Mouse (Mus musculus): Measurements from ENCODE around the gene Rab40b. TPM values are rescaled to one million over a fixed set of nuclear protein-coding genes. Genes with fewer than 3 reads are reported as not detected.

Gene Rab40b
- polyA plus RNA-seq, 1 experiment from 2014 or later = 3.4 TPM

- Histone ChIP-seq H3K36me3 (ENCODE audit: control insufficient read depth, insufficient read depth, low read length) (no peaks in the 10 kb centered on the region), H3K4me3 (ENCODE audit: low read depth, low read length) (no peak overlapping the region), H3K9me3 (replicated peaks; ENCODE audit: control insufficient read depth, low read length) (no peaks in the 10 kb centered on the region; the same call in 1 of the 2 replicates), H3K4me2 (no peak overlapping the region), H3K27ac (ENCODE audit: low read depth, low read length) (no peak overlapping the region), H3K9ac (ENCODE audit: low read depth, low read length) (no peak overlapping the region), H3K4me1 (ENCODE audit: control insufficient read depth, insufficient read depth, low read length) (no peaks in the 10 kb centered on the region), H3K27me3 (ENCODE audit: control insufficient read depth, insufficient read depth, low read length) (no peaks in the 10 kb centered on the region)
- ATAC-seq (replicated peaks; ENCODE audit: insufficient number of reproducible peaks, low FRiP score, low TSS enrichment) = no peak
Observed at GRCm38 (mm10) chr11:121378644-121379043, 9.4 kb downstream of the Rab40b start.

DNA sequence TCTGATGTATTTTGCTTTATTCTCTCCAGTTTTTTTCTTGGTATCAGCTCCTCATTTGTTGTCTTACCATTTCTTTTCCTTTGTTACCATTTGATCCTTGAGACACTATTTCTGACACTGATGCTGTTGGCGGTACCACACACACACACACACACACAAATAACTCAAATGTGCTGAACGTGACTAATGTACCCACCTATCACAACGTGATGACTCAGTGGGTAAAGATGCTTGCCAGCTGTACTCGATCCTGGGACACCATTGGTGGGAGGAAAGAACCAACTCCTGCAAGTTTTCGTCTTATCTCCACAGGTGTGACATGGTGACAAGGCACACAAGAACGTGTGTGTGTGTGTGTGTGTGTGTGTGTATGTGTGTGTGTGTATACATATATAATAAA, 14.7 kb downstream of the Rab40b start:
- Histone ChIP-seq H3K27ac (ENCODE audit: low read depth, low read length) (no peak overlapping the region), H3K27me3 (ENCODE audit: control insufficient read depth, insufficient read depth, low read length) (no peaks in the 10 kb centered on the region), H3K9me3 (replicated peaks; ENCODE audit: control insufficient read depth, low read length) (no peaks in the 10 kb centered on the region), H3K4me1 (ENCODE audit: control insufficient read depth, insufficient read depth, low read length) (no peaks in the 10 kb centered on the region), H3K4me3 (ENCODE audit: low read depth, low read length) (no peak overlapping the region), H3K9ac (ENCODE audit: low read depth, low read length) (no peak overlapping the region), H3K36me3 (ENCODE audit: control insufficient read depth, insufficient read depth, low read length) (no peaks in the 10 kb centered on the region), H3K4me2 (no peak overlapping the region)
- WGBS (ENCODE audit: insufficient replicate concordance) = 61% methylated on average over 6 of the region's 6 CpGs
- no peak for ATAC-seq (replicated peaks; ENCODE audit: insufficient number of reproducible peaks, low FRiP score, low TSS enrichment)

- no peak overlapping the region for H3K4me2 ChIP-seq
- H3K36me3 ChIP-seq (ENCODE audit: control insufficient read depth, insufficient read depth, low read length) = no peaks in the 10 kb centered on the region
- no peaks in the 10 kb centered on the region for H3K27me3 ChIP-seq (ENCODE audit: control insufficient read depth, insufficient read depth, low read length)
- 72% methylated on average over 6 of the region's 6 CpGs for WGBS (ENCODE audit: insufficient replicate concordance)
- no peaks in the 10 kb centered on the region for H3K4me1 ChIP-seq (ENCODE audit: control insufficient read depth, insufficient read depth, low read length)
- H3K9me3 ChIP-seq (replicated peaks; ENCODE audit: control insufficient read depth, low read length) = no peaks in the 10 kb centered on the region
- H3K9ac ChIP-seq (ENCODE audit: low read depth, low read length) = no peak overlapping the region
- H3K4me3 ChIP-seq (ENCODE audit: low read depth, low read length) = no peak overlapping the region
- H3K27ac ChIP-seq (ENCODE audit: low read depth, low read length) = no peak overlapping the region
- ATAC-seq (replicated peaks; ENCODE audit: insufficient number of reproducible peaks, low FRiP score, low TSS enrichment) = no peak
Observed at GRCm38 (mm10) chr11:121370337-121370994, 17.6 kb downstream of the Rab40b start.

- no peak overlapping the region for H3K4me2 ChIP-seq
- 54% methylated on average over 6 of the region's 6 CpGs for WGBS (ENCODE audit: insufficient replicate concordance)
- H3K27ac ChIP-seq (ENCODE audit: low read depth, low read length) = no peak overlapping the region
- H3K9ac ChIP-seq (ENCODE audit: low read depth, low read length) = no peak overlapping the region
- no peak for ATAC-seq (replicated peaks; ENCODE audit: insufficient number of reproducible peaks, low FRiP score, low TSS enrichment)
- H3K27me3 ChIP-seq (ENCODE audit: control insufficient read depth, insufficient read depth, low read length) = no peaks in the 10 kb centered on the region
- H3K4me1 ChIP-seq (ENCODE audit: control insufficient read depth, insufficient read depth, low read length) = no peaks in the 10 kb centered on the region
- H3K9me3 ChIP-seq (replicated peaks; ENCODE audit: control insufficient read depth, low read length) = no peaks in the 10 kb centered on the region
- no peaks in the 10 kb centered on the region for H3K36me3 ChIP-seq (ENCODE audit: control insufficient read depth, insufficient read depth, low read length)
- H3K4me3 ChIP-seq (ENCODE audit: low read depth, low read length) = no peak overlapping the region
Observed at GRCm38 (mm10) chr11:121369622-121370021, 18.4 kb downstream of the Rab40b start.

DNA sequence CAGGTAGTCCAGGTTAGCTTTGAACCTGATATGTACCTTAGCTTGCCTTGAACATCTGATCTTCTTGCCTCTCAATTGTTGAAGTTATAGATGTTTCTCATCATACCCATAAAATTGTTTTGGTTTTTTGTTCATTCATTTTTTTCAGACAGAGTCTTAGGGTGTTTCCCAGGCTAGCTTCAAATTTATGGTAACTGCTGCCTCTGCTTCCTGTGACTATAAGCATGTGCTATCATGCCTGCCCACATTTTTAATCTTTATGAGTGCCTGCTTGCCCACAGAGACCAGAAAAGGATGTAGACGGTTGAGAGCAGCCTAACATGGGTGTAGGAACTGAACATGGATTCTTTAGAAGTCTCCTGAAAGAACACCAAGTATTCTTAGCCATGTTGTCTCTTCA, 19.3 kb downstream of the Rab40b start:
- 71% methylated on average over 1 of the region's 1 CpGs for WGBS (ENCODE audit: insufficient replicate concordance)
- Histone ChIP-seq H3K4me2 (no peak overlapping the region), H3K27ac (ENCODE audit: low read depth, low read length) (no peak overlapping the region), H3K36me3 (ENCODE audit: control insufficient read depth, insufficient read depth, low read length) (no peaks in the 10 kb centered on the region), H3K27me3 (ENCODE audit: control insufficient read depth, insufficient read depth, low read length) (no peaks in the 10 kb centered on the region), H3K9ac (ENCODE audit: low read depth, low read length) (no peak overlapping the region), H3K9me3 (replicated peaks; ENCODE audit: control insufficient read depth, low read length) (no peaks in the 10 kb centered on the region), H3K4me1 (ENCODE audit: control insufficient read depth, insufficient read depth, low read length) (no peaks in the 10 kb centered on the region), H3K4me3 (ENCODE audit: low read depth, low read length) (no peak overlapping the region)
- ATAC-seq (replicated peaks; ENCODE audit: insufficient number of reproducible peaks, low FRiP score, low TSS enrichment) = no peak

GRCm38 (mm10) chr11:121367170-121367707, 20.8 kb downstream of the Rab40b start:
- H3K4me3 ChIP-seq (ENCODE audit: low read depth, low read length) = no peak overlapping the region
- H3K4me2 ChIP-seq = no peak overlapping the region
- H3K9ac ChIP-seq (ENCODE audit: low read depth, low read length) = no peak overlapping the region
- H3K36me3 ChIP-seq (ENCODE audit: control insufficient read depth, insufficient read depth, low read length) = no peaks in the 10 kb centered on the region
- no peaks in the 10 kb centered on the region for H3K27me3 ChIP-seq (ENCODE audit: control insufficient read depth, insufficient read depth, low read length)
- no peaks in the 10 kb centered on the region for H3K9me3 ChIP-seq (replicated peaks; ENCODE audit: control insufficient read depth, low read length)
- no peak overlapping the region for H3K27ac ChIP-seq (ENCODE audit: low read depth, low read length)
- ATAC-seq (replicated peaks; ENCODE audit: insufficient number of reproducible peaks, low FRiP score, low TSS enrichment) = no peak
- no peaks in the 10 kb centered on the region for H3K4me1 ChIP-seq (ENCODE audit: control insufficient read depth, insufficient read depth, low read length)
- 55% methylated on average over 5 of the region's 5 CpGs for WGBS (ENCODE audit: insufficient replicate concordance)

GRCm38 (mm10) chr11:121362212-121362611, 25.8 kb downstream of the Rab40b start:
- Histone ChIP-seq H3K27me3 (ENCODE audit: control insufficient read depth, insufficient read depth, low read length) (no peaks in the 10 kb centered on the region), H3K9ac (ENCODE audit: low read depth, low read length) (no peak overlapping the region), H3K4me1 (ENCODE audit: control insufficient read depth, insufficient read depth, low read length) (no peaks in the 10 kb centered on the region), H3K36me3 (ENCODE audit: control insufficient read depth, insufficient read depth, low read length) (no peaks in the 10 kb centered on the region), H3K9me3 (replicated peaks; ENCODE audit: control insufficient read depth, low read length) (no peaks in the 10 kb centered on the region), H3K27ac (ENCODE audit: low read depth, low read length) (no peak overlapping the region), H3K4me2 (no peak overlapping the region), H3K4me3 (ENCODE audit: low read depth, low read length) (no peak overlapping the region)
- 35% methylated on average over 5 of the region's 5 CpGs for WGBS (ENCODE audit: insufficient replicate concordance)
- ATAC-seq (replicated peaks; ENCODE audit: insufficient number of reproducible peaks, low FRiP score, low TSS enrichment) = no peak

- H3K9me3 ChIP-seq (replicated peaks; ENCODE audit: control insufficient read depth, low read length) = no peaks in the 10 kb centered on the region
- peak within 1 kb of the TSS; percentile 98 for H3K9ac ChIP-seq (ENCODE audit: low read depth, low read length)
- H3K27me3 ChIP-seq (ENCODE audit: control insufficient read depth, insufficient read depth, low read length) = no peaks in the 10 kb centered on the region
- peak within 1 kb of the TSS; percentile 92 for H3K4me2 ChIP-seq
- ATAC-seq (replicated peaks; ENCODE audit: insufficient number of reproducible peaks, low FRiP score, low TSS enrichment) = peak; percentile 92
- no peaks in the 10 kb centered on the region for H3K36me3 ChIP-seq (ENCODE audit: control insufficient read depth, insufficient read depth, low read length)
- WGBS (ENCODE audit: insufficient replicate concordance) = under 1% methylated on average over 68 of the region's 69 CpGs
- H3K4me3 ChIP-seq (ENCODE audit: low read depth, low read length) = peak within 1 kb of the TSS; percentile 98
- H3K4me1 ChIP-seq (ENCODE audit: control insufficient read depth, insufficient read depth, low read length) = peaks cover 16% of the 10 kb centered on the region
- peak within 1 kb of the TSS; percentile 82 for H3K27ac ChIP-seq (ENCODE audit: low read depth, low read length)
Observed at GRCm38 (mm10) chr11:121354091-121354707, 33.9 kb downstream of the Rab40b start, which contains the start of gene Wdr45b. Wdr45b (minus strand) TSS chr11:121354445.
